Mouse (Mus musculus) megakaryocyte-erythroid progenitor cell, adult 5-6 weeks (primary cell): ENCODE measurements around the gene Chrne. TPM values are rescaled to one million over a fixed set of nuclear protein-coding genes. Genes with fewer than 3 reads are reported as not detected.
A peak's percentile ranks its signal among the peaks of the same experiment; 100 is the strongest.

Experiments
- ATAC-seq: replicated peaks from 2 replicates; pipeline ENCODE4 v1.8.0; 2016; ENCODE audit warnings: mild to moderate bottlenecking, inconsistent platforms; ENCODE audit not compliant: severe bottlenecking, poor library complexity, low FRiP score, low TSS enrichment
- total RNA-seq, 2 experiments: library from RNA; stranded (forward) in 1 of 2; stranded (reverse) in 1 of 2; fragments of 200-1000, 215-1000 nt in 1 of 2; fragments of >200 nt in 1 of 2; fragmentation: Nextera tagmentation in 1 of 2; gene quantifications; 2 replicates each; pipeline ENCODE4 v1.2.3; 2014 to 2017

The Chrne gene
- 3.0 TPM in 1 of 2 replicates, not detected in the other for total RNA-seq (2014; fragmentation: Nextera tagmentation)
- total RNA-seq (2017): not detected in 2 replicates

DNA sequence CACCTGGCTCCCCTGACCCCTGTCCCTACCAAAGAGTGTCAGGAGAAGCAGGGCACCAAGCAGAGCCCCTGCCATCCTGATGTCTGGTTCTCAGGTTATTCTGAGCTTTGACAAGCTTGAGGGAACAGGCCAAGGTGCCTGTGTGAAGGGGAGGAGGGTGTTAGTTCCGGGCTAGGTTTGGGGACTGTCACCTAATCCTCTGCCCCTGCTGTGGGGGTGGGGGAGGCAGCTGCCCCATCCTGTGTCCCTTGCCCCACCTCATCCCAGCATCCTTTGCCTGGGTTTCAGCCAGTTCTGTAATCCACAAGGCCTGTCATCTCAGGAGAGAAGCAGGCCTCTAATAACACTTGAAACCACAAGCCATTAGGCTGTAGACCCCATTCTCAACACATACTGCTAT, at the start of gene Chrne:
TSS of gene Chrne (minus strand) at position 116 of the 400 bp plus-strand sequence.
- no peak for ATAC-seq

GRCm38 (mm10) chr11:70668335-70668770, 49.3 kb upstream of the Chrne start:
- no peak for ATAC-seq

GRCm38 (mm10) chr11:70667271-70668150, 48.5 kb upstream of the Chrne start:
- ATAC-seq: no peak

DNA sequence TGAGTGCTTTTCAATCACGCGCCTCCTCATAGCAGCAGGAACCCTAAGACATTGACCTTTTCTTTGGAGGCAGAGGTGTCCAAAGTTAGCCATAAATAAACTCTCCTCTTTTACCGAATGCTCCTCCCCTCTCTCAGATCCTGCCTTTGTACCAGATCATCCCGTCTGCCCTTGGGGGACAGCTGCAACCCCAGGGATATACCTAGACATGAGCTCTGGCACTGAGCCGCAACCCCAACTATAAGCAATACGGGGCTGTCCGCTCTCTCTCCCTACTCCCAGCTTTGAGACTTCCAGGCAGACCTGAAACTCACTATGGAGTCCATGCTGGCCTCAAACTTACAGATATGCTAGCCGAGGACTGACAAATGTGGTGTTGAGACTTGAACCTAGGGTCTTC, 47.7 kb upstream of the Chrne start:
- no peak for ATAC-seq

- no peak for ATAC-seq
Measured at GRCm38 (mm10) chr11:70664741-70665140, 45.7 kb upstream of the Chrne start.

GRCm38 (mm10) chr11:70663957-70664356, 44.9 kb upstream of the Chrne start:
- ATAC-seq: no peak

DNA sequence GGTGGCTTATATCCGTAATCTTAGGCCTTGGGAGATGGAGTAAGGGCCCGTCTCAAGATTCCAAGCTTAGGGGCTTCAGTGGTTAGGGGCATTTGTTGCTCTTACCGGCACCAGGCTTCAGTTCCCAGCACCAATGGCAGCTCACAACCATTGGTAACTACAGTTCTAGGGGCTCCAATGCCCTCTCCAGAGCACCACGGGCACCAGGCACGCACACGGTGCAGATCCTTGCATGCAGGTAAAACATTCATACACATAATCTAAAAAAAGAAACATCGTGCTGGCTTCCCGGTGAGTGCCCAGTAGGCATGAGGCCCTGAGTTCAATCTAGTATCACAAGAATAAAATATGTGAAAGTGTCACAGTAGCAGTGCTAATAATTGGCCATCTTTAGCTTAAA, 44.1 kb upstream of the Chrne start:
- ATAC-seq: no peak

GRCm38 (mm10) chr11:70660571-70660970, 41.6 kb upstream of the Chrne start:
- ATAC-seq: no peak

GRCm38 (mm10) chr11:70658942-70659341, 39.9 kb upstream of the Chrne start:
- ATAC-seq: no peak

GRCm38 (mm10) chr11:70658521-70658920, 39.5 kb upstream of the Chrne start:
- ATAC-seq: no peak

DNA sequence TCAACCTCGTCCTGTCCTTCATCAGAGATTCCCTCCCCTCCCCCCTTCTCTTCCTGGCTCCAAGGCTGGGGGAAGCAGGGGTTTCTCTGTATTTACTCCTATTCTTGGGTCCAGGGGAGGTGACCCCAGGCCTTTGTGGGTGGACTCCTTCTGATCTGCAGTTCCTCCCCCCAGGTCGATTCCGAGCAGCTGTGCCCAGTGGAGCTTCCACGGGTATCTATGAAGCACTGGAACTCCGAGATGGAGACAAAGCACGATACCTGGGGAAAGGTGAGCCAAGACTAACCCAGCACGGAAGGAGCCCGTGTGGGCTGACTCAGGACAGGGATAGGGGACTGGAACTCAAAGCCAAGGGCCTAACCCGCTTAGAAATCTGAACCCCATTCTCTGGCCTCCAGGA, 39.0 kb upstream of the Chrne start:
- no peak for ATAC-seq

GRCm38 (mm10) chr11:70657573-70657972, 38.6 kb upstream of the Chrne start:
- no peak for ATAC-seq

DNA sequence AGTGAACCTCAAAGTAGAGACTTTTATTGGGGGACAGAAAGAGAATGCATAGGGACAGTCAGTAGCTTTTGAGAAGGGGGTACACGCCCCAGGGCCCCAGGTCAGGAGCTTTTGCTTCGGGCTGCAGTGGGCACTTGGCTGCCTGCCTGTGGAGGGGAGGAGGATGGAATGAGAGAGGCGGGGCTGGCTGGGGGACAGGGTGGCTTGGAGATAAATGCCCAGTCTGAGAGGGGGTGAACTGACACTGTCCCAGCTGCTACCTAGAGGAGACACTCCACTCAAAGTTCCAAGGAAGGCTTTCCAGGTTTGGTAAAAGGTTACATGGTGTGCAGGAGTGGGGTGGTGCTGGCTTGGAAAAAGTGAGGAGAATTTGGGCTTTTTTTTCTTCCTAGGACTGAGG, 37.9 kb upstream of the Chrne start, which contains the start of gene Eno3:
TSS of gene Eno3 (plus strand) at position 239 of the 400 bp plus-strand sequence.
- ATAC-seq: no peak

DNA sequence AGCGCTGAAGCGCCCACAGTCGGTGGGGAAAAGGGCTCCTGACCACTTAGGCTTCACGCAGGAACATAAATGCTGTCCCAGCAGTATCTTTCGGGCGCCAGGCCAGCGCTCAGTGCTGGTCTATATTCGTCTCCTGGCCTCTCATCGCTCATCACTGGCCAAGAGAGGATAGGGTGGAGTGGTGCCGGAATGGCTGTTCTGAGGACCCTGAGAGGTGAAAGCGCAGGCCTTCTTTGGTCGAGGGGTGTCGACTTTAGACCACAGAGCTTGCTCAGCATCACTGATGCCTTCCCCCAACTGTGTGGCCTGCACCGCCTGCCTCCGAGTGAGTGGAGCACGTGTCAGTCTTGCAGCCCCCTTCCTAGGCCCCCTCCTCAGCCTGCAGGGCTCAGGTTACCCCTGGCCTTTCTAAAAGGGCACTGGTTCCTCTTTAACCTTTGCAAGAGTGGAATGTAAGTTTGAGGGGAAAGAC, 37.5 kb upstream of the Chrne start:
- no peak for ATAC-seq

DNA sequence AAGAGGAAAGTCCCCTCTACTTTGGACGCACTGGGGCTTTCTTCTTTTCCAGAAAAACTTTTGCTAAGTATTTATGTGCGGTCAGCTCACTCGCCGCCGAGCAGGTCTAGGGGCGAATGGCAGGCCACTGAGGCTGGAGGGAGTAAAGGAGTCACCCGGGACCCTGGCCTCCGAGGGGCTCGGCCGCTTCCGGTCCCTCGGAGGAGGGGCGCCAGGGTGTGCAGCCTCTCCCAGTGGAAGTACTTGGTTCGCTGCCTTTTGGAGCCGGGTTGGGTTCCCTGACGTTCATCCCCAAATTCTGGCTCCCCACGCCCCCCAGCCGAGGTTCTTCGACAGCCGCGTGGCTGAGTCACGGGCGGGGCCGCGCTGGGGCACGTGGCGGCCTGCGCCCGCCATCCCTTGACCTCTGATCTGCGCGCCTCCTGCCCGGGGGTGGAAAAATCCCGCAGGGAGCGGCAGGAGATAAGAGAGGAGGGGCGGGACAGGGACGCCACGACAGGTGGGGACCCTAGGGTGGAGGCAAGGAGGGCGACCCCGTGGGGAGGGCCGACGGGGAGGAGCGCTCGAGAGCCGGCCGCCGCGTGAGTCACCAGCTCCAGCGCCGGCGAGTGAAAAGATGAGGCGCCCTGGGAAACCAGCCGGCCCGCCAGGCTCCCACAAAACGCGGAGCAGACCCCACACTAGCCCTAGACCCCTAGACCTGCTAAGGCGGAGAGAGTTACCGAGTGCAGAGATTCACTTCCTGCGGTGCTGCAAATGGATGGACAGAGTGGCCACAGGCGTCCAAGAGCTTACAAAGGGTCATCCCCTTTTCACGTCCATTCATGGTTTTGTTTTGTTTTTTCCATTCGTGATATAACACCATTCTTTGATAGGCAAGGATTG, 36.8 kb upstream of the Chrne start:
- ATAC-seq: no peak

GRCm38 (mm10) chr11:70654923-70655570, 36.0 kb upstream of the Chrne start:
- peak; percentile 33 for ATAC-seq

- ATAC-seq: peak; percentile 47
Measured at GRCm38 (mm10) chr11:70654198-70654922, 35.3 kb upstream of the Chrne start, which contains the start of gene Pfn1. TSS of gene Pfn1 (minus strand) at chr11:70654644.

GRCm38 (mm10) chr11:70653345-70654197, 34.6 kb upstream of the Chrne start:
- ATAC-seq: 0 out of 2 replicates have a peak, but pooled peaks have one; percentile 8
